Mouse (Mus musculus) erythroblast, adult 5-6 weeks (primary cell): Measurements from ENCODE around the gene Ghrh. TPM values are rescaled to one million over a fixed set of nuclear protein-coding genes. Genes with fewer than 3 reads are reported as not detected.
"Not testable (repeated sequence)": the region's sequence is repeated elsewhere in the genome, so short reads cannot be mapped to it uniquely, and the experiment has no call there.

Experiments
- ATAC-seq: replicated peaks from 2 replicates; pipeline ENCODE4 v1.8.0; 2016; ENCODE audit warnings: moderate number of reproducible peaks, mild to moderate bottlenecking, moderate TSS enrichment, inconsistent platforms; ENCODE audit not compliant: poor library complexity, low FRiP score, severe bottlenecking
- total RNA-seq, 2 experiments: library from RNA; stranded (forward) in 1 of 2; stranded (reverse) in 1 of 2; fragments of 150-400 nt in 1 of 2; fragments of 200-764, 138-1000 nt in 1 of 2; gene quantifications; 2 replicates each; pipeline versions ENCODE4 v1.2.3 to v1.2.4; 2015 to 2017; ENCODE audit warnings: low replicate concordance in 2 of 2

Ghrh gene
- total RNA-seq (2015; ENCODE audit: low replicate concordance) (not detected in 2 replicates), total RNA-seq (2017; ENCODE audit: low replicate concordance) (not detected in 2 replicates)

GRCm38 (mm10) chr2:157347361-157348159 lies at the start of gene Ghrh:
TSS of gene Ghrh (minus strand) at chr2:157347506.
- no peak for ATAC-seq

GRCm38 (mm10) chr2:157395960-157396359 lies 48.7 kb upstream of the Ghrh start:
- no peak for ATAC-seq

GRCm38 (mm10) chr2:157395371-157395770 lies 48.1 kb upstream of the Ghrh start:
- no peak for ATAC-seq

GRCm38 (mm10) chr2:157394868-157395267 lies 47.6 kb upstream of the Ghrh start:
- no peak for ATAC-seq

GRCm38 (mm10) chr2:157393549-157393948 lies 46.2 kb upstream of the Ghrh start:
- no peak for ATAC-seq

GRCm38 (mm10) chr2:157392331-157392730 lies 45.0 kb upstream of the Ghrh start:
- no peak for ATAC-seq

- no peak for ATAC-seq
Measured at GRCm38 (mm10) chr2:157389591-157389921, 42.2 kb upstream of the Ghrh start.

GRCm38 (mm10) chr2:157388901-157389590 lies 41.7 kb upstream of the Ghrh start:
- ATAC-seq, result not testable (repeated sequence)

GRCm38 (mm10) chr2:157384836-157385235 lies 37.5 kb upstream of the Ghrh start:
- no peak for ATAC-seq

GRCm38 (mm10) chr2:157376995-157377394 lies 29.7 kb upstream of the Ghrh start:
- ATAC-seq, result no peak

- no peak for ATAC-seq
Measured at GRCm38 (mm10) chr2:157375794-157376757, 28.8 kb upstream of the Ghrh start.

GRCm38 (mm10) chr2:157375051-157375450 lies 27.7 kb upstream of the Ghrh start:
- no peak for ATAC-seq

- ATAC-seq, result no peak
Measured at GRCm38 (mm10) chr2:157373681-157374080, 26.4 kb upstream of the Ghrh start.

GRCm38 (mm10) chr2:157371696-157372095 lies 24.4 kb upstream of the Ghrh start:
- no peak for ATAC-seq

- ATAC-seq, result peak; percentile 40
Measured at GRCm38 (mm10) chr2:157367991-157368390, 20.7 kb upstream of the Ghrh start.

GRCm38 (mm10) chr2:157367184-157367893 lies 20.0 kb upstream of the Ghrh start, which contains the start of gene Manbal:
TSS of gene Manbal (plus strand) at chr2:157367594.
- peak; percentile 93 for ATAC-seq

GRCm38 (mm10) chr2:157366762-157367161 lies 19.5 kb upstream of the Ghrh start:
- ATAC-seq, result no peak

GRCm38 (mm10) chr2:157363031-157363430 lies 15.7 kb upstream of the Ghrh start:
- ATAC-seq, result no peak

- ATAC-seq, result no peak
Measured at GRCm38 (mm10) chr2:157360028-157360427, 12.7 kb upstream of the Ghrh start.
